Mouse (Mus musculus) adrenal gland, postnatal 10 days (tissue): Measurements from ENCODE around the gene Atp2b4. TPM values are rescaled to one million over a fixed set of nuclear protein-coding genes. Genes with fewer than 3 reads are reported as not detected.

ENCODE experiments used
- DNase-seq: peaks from one replicate; pipeline ENCODE4 v3.0.0; 2021; ENCODE audit warnings: mixed read lengths
- long read RNA-seq, 2 experiments: library from polyadenylated mRNA; stranded (forward); transcript quantifications; one replicate each; pipeline ENCODE4 v2.0.0; 2021
- total RNA-seq, 2 experiments: library from RNA; stranded (reverse); gene quantifications; 2 replicates each; pipeline ENCODE4 v1.2.3; 2021

Atp2b4 gene
- 10 to 100 TPM; 33.3 to 40.3 TPM for total RNA-seq
- long read RNA-seq, experiment 1, partial matches to known transcripts: 2 of 13 reads
- long read RNA-seq, experiment 1, other reads (novel, unspliced or antisense): 11 of 13 reads
- long read RNA-seq, experiment 2, partial matches to known transcripts: 4 of 4 reads
- long read RNA-seq, experiment 2, other reads (novel, unspliced or antisense): 0 of 4 reads

DNA sequence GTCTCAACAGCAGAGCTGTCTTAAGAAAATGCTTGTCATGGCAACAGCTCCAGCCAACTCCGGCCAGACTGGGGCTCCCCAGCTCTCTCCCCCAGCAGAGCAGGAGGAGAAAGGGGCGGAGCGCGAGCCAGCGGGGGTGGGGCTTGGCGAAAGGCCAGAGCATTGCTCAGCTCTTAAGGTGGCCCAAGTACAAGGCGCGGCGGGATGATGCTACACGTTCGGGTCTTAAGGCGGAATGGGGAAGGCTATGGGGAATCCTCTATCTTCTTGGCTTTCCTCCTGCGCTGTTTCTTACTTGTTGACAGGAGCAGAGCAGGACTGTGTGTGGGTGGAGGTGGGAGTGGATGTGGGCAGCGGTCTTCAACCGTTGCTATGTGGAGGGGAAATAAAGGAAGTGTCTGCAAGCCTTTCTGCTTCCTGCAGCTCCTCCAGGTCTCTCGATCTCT is at the start of gene Atp2b4:
TSS of gene Atp2b4 (minus strand) at position 94 of the 446 bp plus-strand sequence.
- peak; percentile 99 for DNase-seq

DNA sequence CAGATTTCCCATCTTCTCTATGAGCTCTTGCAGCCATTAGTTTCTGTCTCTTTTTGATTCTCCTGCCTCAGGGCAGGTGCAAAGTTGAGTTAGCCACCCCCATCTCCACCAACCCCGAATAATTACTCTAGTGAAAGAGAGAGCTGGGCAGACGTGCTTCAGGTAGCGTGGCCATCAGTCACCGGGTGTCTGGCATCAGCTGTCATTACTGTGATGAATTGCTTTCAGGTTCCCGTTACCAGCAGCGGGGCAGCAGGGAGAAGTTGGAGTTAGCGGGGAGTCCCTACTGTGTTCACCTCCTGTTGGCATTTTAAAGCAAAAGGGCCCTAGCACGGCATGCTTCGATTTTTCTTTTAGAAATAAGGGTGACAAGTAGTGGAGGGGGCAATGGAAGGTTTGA is 43.9 kb upstream of the Atp2b4 start:
- no peak for DNase-seq

DNA sequence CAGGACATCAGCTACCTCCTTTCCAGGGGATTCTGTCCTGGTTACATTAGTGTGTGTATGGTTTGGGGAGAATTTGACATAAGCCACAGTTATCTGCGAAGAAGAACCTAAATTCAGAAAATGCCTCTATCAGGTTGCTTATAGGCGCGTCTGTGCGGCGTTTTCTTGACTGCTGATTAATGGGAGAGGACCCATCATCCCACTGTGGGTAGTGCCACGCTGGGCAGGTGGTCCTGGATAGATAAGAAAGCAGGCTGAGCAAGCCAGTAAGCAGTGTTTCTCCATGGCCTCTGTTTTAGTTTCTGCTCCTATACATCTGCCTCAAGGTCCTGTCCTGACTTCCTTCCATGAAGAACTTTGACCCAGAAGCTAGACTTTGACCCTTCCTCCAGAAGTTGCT is 43.1 kb upstream of the Atp2b4 start:
- no peak for DNase-seq

DNA sequence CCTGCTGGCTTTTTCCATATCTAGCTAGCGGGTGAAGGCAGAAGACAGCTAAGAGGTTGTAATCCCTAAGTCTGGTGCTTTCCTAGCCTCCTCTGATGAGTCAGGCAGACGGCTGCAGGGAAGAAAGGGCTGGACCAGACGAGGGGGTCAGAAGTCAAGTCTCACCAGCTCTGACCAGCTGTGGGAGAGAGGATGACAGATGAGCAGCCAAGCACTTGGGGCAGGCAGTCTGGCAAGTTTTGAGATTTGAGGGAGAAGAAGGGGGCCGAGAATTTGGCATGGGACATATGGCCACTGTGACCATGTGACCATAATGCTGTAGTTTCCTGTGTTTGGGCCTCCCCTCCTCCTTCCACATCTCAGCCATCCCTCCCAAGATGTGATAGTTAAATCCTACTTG is 42.5 kb upstream of the Atp2b4 start:
- DNase-seq: no peak

DNA sequence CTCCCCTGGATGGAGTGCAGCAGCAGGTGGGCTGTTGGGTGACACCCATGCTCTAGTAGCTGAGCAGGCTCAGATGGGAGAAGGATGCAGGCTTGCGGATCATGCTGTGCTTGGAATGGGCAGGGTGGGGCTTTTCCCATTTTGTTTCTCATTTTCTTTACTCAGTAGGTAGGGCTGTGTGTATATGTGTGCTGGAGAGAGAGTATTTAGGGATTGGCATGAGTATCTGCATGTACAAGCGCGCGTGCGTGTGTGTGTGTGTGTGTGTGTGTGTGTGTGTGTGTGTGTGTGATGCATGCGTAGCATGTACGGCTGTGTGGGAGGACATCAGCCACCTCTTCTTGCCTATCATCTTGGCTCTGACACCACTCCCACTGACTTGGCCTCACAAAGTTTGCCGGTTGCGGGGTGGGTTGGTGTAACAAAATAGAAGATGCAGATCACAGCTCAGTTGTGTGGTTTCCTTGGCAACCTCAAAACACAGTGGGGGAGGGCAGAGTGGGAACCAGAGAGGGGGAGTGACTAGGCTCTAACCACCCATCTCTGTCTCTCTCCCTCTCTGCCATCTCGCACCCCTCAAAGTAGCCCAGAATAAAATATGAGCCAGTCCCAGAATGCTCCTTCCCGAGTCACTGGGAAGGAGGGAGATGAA is 41.4 kb upstream of the Atp2b4 start:
- no peak for DNase-seq

DNA sequence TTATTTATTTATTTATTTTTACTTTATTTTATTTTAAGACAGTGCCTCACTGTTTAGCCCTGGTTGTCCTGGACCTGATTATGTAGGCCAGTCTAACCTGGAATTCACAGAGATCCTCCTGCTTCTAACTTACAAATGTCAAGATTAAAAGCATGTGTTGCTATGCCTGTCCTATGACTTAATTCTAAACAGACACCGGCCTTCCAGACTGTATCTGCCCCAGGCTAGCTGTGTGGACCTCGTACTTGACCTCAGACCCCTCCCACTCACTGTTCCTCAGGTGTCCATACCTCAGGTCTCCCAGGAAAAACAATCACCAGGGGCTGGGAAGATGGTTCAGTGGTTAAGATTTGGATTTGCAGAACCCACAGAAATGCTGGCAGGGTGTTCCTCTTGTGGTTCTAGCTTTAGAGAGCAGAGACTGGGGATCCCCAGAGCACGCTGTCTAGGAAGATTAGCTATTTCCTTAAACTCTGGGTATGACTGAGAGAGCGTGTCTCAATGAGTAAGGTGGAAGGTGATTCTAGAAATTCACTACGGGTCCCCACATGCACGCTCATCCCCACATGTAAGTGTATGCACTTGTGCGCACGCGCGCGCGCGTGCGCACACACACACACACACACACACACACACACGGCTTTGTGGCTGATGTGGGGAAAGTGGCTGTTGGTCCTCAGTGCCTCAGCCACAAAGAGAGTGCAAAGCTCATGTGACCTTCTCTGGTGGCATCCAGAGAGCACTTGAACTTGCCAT is 40.5 kb upstream of the Atp2b4 start:
- no peak for DNase-seq

DNA sequence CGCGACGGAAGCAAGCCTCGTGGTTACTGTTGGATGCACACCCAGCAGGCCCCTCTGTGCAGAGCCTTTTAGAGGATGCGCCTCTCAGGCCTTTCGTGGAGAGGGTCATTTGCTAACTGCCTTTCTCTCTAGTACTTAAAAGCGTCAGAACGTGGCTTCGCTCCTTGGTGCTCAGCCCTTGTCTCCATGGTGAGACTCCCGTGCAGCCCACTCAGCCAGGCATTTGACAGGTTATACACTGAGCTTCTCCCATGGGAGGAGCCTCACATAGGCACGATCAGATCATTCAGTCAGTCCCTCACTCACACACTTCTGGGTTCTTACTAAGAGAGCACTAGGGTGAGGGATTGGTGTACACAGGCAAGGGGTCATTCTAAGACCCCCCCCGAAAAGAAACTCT is 39.7 kb upstream of the Atp2b4 start:
- DNase-seq: no peak

DNA sequence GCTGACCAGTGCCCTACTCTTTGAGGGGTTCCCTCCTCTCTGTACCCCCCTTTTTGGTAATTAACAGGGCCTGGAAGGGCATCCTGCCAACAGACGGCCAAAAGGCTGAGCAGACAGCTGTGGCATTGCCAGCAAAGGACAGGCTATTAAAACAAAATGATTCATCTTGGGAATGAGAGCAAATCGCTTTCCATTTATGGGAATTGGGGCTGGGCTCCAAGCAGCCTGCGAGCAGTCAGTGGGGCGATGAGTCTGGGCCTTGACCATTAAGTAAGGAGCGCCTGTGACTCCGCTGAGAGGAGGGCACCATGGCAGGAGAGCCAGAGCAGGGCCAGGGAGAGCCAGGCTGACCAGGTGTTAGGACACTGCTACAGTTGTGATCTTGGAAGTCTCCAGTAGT is 33.5 kb upstream of the Atp2b4 start:
- peak; percentile 70 for DNase-seq

DNA sequence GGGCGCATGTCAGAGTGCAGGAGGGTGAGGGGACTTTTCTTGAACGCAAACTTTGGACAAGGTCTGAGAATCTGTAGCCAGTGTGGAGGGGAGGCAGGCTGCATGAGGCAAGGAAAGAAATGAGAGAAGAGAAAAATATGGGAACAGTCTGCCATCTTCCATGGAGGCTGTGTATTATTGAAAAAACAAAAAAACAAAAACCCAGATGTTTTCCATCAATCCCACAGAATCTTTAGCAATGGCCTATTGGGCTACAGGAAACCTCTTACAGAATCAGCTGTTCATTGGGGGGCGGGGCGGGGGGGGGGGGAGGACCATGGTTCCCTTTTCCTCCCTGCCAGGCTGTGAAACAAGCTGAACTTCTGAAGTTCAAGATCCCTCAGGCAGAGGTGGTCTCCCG is 31.9 kb upstream of the Atp2b4 start:
- no peak for DNase-seq

DNA sequence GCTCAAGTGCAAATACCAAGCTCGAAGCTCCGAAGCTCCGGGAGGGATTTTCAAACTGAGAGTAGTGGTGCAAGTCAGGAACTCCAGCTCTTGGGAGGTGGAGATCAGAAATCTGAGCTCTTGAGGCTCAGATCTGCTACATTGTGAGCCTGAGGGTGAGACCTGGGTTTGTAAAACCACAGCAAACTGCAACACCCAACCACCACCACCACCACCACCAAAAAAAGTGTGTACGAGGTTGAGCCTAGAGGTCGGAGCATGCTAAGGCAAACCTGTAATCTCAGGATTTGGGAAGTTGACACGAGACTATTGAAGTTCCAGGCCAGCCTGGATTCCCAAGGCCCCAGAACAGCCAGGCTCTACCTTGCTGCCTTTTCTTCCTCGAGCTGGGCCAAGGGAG is 25.4 kb upstream of the Atp2b4 start:
- DNase-seq: no peak

DNA sequence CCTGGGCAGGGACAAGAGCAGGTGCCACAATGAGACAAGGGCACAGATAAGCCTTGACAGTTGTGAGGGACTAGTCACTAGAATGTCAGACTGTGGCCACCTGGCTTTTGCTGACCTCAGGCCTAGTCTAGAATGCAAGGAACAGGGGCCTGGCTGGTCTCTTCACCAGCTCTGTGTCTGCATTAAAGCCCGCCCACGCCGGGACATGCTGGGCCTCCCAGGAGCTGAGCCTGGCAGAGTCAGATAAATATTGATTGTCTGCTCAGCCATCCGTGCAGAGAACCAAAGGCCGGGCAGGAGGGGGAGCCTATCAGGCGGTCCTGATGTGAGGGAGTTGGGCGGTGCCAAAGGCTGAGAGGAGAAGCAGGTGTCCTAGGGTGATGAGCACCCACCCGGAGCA is 24.7 kb upstream of the Atp2b4 start:
- peak; percentile 37 for DNase-seq

DNA sequence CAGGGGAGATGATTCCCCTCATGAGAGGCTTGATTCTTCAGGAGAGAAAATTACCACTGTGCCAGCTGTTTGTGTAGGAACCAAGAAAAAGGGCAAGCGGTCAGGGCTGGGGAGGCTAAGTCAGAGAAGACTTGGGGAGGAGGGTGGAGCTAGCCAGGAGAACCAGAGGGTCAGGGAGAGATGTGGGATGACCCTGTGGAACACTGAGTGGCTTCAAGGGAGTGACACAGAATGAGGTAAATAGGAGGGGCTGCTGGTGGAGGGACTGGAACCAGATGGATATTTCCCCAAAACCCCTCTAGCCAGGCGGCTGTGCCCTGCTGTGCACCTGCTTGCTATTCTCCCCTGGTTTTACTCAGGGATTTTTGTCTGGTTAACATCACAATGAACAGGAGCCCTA is 24.3 kb upstream of the Atp2b4 start:
- no peak for DNase-seq

DNA sequence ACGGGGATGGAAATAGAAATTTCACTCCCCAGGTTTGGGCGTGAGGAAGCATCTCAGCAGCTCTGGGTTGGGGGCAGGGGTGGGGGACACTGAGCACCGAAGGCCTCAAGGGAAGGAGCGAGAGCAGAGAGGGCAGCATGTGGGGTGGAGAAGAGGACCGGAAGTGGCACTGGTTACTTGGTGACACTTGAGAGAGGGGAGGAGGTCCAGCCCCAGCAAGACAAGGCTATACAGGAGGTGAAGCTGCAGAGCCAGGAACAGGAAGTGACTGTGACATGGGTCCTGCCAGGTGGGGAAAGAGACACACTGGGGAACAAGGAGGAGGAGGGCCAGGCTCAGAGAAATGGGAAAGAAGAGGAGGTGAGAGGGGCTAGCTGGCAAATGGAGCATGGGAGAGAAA is 20.3 kb upstream of the Atp2b4 start:
- no peak for DNase-seq

DNA sequence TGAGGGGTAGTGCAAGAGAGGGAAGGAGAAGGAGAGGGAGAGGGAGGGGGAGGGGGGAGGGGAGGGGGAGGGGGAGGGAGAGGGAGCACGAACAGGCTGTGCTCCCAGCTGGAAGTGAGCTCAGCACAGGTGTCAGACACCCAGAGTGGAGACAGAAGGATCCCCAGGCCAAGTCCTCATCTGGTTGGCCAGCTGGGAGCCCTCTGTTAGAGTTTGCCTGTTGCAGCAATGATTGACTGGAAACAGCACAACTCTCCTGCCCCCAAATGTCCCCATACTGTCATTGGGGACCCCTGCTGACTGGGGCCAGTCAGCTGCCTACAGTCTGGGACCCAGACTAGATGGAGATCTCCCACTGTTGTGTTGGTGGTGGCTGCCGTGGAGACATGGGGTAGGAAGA is 19.3 kb upstream of the Atp2b4 start:
- DNase-seq: no peak

DNA sequence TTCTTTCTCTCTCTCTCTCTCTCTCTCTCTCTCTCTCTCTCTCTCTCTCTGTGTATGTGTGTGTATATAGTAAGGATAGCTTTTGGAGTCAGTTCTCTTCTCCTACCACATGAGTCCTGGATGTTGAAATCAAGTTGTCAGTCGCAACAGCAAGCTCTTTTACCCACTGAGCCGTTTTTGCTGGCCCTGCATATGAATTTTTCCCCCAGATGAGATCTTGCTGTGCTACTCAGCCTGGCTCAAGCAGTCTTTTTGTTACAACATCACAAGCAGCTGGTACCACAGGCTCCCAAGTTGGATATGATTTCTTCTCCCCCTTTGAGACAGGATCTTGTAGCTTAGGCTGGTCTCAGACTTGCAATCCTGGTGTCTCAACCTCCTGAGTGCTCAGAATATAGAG is 17.7 kb upstream of the Atp2b4 start:
- no peak for DNase-seq

DNA sequence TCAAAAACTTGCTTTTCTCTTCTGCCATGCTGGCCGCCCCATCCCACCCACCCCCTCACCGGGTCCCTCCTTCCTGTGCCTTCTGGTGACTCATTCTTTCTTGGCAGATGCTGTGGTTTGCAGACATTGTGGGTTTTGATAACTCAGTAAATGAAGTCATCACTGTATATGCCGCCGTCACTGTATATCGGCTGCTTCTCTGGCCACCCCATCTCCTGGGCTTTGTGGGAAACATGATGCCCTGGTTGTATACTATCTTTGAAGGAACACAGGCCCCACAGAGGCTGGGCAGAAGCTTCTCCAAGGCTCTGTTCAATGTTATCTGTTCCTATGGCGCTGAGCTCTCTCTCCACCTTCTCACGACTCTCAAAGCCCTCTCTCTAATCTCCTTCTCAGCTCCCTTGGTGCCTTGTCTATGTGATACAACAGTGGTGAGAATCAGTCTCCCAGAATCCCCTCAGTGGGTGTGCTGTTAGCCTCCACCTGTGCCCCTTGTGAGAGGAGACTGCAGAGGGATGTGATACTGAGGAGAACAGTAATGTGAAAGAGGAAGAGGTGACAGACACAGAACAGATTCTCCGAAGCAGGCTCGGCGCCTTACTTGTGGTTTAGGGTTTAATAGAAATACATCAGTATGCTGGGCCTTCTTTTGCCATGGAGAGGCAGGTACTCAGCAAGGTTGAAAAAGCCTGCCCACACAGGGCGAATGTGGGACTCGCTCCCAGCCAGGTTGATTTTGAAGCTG is 15.1 kb upstream of the Atp2b4 start:
- no peak for DNase-seq

DNA sequence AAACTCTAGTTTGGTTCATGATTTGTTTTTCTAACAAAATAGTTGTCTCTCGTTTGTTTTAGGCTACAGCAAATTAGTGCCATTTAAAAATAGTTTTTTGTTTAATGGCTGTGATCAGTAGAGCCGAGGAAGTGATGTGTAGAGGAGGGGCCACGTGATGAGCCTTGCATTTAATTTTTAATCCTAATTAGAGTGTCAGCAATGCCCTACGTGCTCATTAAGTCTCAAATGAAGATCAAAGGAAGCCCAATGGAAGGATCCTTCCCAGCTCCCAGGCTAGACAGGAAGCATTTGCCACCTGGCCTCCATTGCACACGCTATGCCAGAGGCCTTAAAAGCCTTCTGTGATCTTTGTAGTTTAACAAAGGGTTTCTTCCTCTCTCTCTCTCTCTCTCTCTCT is 8.5 kb upstream of the Atp2b4 start:
- no peak for DNase-seq

DNA sequence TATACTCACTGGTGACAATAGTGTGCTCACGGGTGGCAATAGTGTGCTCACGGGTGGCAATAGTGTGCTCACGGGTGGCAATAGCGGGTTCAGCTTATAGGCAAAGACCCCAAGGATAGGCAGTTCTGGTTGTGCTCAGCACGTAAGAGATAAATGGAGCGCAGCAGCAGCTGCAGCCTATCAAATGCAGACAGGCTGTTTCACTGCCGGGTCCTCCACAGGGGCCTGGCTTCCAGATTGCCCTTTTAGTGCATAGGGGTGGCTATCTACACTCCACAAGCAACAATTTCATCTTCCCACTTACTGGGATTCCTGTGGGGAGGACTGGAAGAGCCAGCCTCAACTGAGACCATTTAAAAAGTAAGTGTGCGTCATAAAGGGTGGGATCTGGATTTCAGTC is 7.2 kb upstream of the Atp2b4 start:
- DNase-seq: no peak

DNA sequence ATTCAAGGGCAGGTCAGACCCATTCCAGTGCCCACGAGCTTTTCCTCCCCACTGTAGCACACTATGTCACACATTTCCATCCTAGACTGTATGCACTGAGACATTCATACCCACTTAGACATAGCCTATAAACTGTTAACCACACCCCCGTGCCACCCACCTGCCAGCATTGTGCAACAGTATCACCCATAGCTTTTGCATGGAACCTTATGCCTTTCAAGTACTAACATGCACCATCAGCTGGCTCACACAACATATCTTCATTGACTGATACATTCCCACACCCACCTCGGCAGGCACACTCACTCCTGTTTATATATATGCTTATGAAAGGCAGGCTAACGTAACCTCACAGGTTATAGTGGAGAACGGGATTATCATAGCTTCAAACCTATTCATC is 902 bp upstream of the Atp2b4 start:
- DNase-seq: no peak

DNA sequence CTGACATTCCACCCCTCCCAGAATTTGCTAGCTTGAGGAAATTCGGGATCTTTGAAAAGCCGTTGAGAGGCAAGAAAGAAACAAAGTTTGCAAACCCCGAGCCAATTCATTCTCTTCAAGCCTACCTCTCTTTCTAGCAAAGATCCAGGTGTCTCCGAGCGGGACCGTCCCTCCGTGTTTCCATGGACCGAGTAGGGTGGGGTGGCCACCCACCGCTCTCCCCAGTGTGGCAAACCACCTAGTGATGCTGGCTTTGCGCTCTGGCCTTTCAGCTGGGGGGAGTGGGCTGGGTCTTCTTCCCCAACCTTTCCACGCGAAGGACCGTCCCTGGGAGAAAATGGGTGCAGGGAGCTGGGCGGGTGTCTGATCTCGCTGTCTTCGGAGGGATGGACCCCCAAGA is 329 bp downstream of the Atp2b4 start:
- DNase-seq: no peak

DNA sequence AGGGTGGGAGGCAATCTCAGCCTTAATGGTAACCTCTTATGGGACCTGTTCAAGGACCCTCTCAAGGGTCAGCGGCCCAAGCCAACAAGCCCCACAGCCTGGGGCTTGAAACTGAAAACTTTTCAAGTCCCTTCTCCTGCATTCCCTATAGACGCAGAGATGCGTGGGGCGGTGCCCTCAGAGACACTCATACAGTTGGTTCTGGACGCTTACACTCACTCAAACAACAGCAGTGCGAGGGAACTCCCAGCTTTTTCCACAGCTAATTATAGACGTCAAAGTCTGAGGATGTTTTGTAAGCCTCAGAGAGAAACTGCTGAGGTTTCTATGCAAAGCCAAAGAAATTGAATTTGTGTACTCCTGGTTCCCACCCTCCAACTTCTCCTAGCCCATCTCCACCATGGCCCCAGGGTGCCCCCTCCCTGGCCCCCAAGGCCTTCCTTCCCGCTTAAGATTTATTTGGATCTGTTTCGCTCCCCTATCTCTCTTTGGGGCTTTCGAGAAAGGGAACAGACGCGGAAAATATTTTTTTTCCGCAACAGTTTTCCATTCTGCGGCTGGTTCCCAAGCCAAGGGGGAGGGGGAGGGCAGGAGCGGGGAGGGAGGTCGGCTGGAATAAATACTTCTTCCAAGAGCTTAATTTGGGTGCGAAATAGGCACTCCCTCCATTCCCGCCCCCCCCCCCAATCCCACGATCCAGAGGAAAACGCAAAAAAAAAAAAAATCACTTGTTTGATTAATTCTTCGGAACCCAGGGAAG is 975 bp downstream of the Atp2b4 start:
- DNase-seq: peak; percentile 22

DNA sequence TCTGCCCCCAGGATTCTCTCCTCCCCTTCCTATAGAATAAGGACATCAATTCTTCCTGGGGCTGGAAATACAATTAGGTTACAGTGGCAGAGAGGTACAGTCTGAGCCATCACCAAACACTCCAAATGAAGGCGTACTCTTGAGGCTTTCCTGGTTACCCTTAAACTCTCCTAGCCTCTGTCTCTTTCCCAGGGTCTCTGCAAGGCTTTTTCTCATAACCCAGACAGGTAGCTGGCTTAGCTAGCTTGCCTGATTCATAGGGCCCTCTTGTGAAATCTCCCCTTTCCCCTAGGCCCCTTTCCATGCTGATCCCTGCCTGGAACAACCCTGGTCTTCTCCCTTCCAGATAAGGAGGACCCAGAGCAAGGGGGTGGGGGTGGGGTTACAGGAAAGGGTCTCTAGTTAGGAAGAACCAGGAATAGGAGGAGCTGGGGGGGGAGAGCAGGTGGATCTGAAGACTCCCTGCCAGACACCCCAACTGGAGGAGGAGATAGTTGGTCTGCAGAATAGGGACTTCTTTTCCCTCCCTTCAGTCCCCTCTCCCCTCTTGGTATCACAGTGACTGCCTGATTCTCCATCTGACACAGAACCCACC is 1.9 kb downstream of the Atp2b4 start:
- no peak for DNase-seq
